Mouse (Mus musculus): Measurements from ENCODE around the gene Tbc1d9.
"Not testable (repeated sequence)": the region's sequence is repeated elsewhere in the genome, so short reads cannot be mapped to it uniquely, and the experiment has no call there.

Tbc1d9 gene

GRCm38 (mm10) chr8:83227336-83227735, 62.2 kb downstream of the Tbc1d9 start:
- DNase-seq (ENCODE audit: low spot score in 2 of 2), result no peak

DNA sequence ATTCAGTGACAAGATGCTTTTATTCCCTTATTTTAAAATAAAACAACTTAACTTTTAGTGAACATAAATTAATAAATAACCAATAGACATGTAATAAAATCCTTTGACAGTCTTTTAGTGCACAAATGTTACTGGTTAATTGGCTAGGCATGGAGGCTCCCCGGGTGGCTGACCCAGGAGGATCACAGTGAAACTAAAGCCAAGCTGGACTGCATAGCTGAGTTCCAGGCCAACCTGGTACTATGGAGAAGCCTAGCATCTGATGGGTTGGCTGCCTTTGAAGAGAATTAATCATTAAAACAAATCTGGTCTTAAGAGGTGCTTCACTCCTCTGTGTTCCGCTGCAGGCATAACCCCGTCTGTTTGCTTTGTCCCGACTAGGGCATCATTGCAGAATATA, 67.9 kb downstream of the Tbc1d9 start:
- no peak for DNase-seq (ENCODE audit: low spot score in 2 of 2)

DNA sequence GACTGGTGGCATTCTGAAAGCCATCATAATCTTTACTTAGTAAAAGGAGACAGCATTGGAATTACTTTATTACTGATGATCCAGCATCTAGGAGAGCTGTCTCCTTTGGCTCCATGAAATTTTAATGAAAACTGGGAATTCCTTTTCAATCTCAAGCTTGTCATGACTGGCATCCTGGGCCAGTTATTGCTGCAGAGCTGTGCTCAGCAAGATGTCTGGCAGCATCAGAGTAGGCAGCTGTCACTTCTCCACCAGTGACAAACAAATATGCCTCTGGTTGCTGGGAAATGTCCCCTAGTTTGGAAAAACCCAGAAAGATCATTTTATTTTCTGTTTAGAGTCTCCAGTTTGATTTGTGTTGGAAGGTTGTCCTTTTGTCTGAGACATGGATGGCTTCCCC, 74.2 kb downstream of the Tbc1d9 start:
- DNase-seq (ENCODE audit: low spot score in 2 of 2), result no peak

DNA sequence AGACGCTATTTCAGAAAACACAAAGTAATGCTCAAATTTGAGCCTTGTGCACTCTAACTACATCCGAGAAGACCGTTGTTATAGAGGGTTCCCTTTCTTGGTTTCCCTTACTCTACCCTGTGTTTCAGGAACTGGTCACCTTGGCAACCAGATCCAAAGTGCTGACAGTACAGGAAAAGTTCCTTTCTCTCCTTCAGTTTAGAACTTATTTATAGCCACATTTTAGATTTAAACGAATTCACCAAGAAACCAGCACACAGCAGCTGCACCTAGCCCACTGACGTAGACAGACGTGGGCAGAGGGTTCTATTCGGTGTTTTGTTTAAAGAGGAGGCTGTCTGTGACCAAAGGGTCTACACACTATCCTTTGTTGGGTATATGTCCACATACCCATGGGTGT, 79.0 kb downstream of the Tbc1d9 start:
- no peak for DNase-seq (ENCODE audit: low spot score in 2 of 2)

DNA sequence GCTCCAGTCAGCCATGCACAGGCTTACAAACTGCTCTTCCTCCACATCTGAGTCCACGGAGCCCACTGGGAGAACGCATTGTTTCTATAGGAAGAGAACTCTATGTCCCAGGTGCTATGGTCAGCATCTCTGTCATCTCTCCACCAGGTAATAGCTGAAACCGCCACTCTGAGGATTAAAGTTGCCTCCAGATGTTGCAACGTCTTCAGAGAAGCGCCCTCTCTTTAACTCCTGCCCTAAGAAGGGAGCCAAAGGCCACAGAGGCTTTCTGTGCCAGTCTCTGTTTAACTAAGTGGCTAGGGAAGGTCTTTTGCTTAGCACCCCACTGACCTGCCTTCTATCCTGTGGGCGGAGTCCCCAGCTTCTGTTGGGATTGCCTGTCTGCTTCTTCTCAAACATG, 85.7 kb downstream of the Tbc1d9 start:
- DNase-seq (ENCODE audit: low spot score in 2 of 2), result no peak

- no peak for DNase-seq (ENCODE audit: low spot score in 2 of 2)
Measured at GRCm38 (mm10) chr8:83251362-83252246, 86.5 kb downstream of the Tbc1d9 start.

DNA sequence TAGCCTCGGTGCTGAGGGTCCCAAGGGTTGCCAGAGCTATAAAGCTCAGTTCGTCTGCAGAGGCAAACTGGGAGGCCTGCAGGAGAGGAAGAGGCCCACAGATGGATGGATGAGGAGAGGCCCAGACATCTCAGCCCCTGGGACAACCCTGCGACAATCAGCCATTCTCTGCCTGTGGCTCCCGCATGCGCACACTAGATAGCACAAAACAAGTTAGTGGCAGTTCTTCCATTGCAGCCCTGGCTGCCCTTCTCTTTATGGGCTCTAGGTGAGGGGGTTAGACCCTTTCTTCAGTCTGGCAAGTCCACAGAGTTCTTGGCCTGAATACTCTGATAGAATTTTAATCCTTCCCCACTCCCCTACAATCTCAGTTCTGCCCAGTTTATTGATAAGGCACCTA, 87.6 kb downstream of the Tbc1d9 start:
- no peak for DNase-seq (ENCODE audit: low spot score in 2 of 2)

DNA sequence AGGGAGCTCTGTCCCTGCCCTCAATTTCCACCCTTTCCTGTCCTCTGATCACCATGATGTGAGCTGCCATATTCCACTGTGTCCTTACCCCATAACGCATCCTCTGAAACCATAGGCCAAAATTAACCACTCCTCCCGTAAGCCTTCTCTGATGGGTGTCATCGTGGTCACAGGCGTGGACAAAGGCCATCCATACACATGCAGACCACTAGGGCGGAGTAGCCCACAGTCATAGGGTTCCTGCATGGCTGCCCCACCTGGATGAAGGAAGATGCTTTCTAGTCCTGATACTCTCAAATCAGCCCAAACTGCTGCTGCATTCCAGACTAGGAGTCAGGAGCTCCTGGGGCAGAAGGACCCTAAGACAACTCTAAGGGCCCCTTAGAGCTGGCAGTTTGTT, 92.5 kb downstream of the Tbc1d9 start:
- DNase-seq (ENCODE audit: low spot score in 2 of 2), result no peak

GRCm38 (mm10) chr8:83260418-83261215, 95.5 kb downstream of the Tbc1d9 start:
- peak; percentile 16 to 45 for DNase-seq (ENCODE audit: low spot score in 2 of 2)

- DNase-seq (ENCODE audit: low spot score in 2 of 2), result no peak
Measured at GRCm38 (mm10) chr8:83271172-83271571, 106.0 kb downstream of the Tbc1d9 start.

DNA sequence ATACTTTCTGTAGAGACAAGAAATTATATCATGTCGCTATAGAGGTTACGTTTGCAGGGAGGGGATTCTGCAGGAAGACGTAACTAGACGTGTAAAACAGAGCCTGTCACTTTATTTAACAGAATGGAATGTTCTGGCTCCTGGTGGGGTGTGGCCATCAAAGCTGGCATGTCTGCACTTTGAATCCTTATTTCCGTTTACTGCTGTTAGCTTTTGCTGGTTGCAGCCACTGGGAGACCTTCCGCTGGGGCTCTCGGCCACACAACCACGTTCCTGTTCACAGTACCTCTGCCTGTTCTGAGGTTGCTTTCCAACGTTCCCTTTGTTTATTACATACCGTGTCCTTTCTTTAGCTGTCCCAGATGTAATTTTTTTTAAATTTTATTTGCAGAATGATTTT, 107.3 kb downstream of the Tbc1d9 start:
- no peak for DNase-seq (ENCODE audit: low spot score in 2 of 2)

GRCm38 (mm10) chr8:83274470-83274869, 109.3 kb downstream of the Tbc1d9 start:
- no peak for DNase-seq (ENCODE audit: low spot score in 2 of 2)

DNA sequence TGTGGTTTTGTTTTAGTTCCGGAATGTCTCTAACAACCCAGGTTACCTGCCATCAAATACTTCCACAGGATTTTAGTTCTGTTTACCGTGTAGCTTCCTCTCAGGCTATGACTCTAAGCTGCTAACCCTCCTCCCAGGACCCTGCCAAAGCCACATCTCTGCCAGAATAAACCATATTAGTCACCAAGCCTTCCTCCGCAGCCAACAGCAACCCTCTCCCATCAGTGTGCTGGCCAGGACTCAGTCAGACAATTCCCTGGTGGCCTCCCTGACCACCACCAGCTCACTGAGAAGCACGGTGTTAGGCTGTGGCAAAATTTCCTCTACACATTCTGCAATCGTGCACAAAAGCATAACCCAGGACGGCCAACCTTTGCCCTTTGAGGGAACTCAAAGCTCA, 113.3 kb downstream of the Tbc1d9 start:
- peak in 1 of 2 experiments; percentile 37 for DNase-seq (ENCODE audit: low spot score in 2 of 2)

GRCm38 (mm10) chr8:83285391-83285790, 120.2 kb downstream of the Tbc1d9 start:
- no peak for DNase-seq (ENCODE audit: low spot score in 2 of 2)

- DNase-seq (ENCODE audit: low spot score in 2 of 2), result no peak
Measured at GRCm38 (mm10) chr8:83290176-83290575, 125.0 kb downstream of the Tbc1d9 start, which contains the start of gene Ucp1. Gene Ucp1 (plus strand): TSS chr8:83290352.

DNA sequence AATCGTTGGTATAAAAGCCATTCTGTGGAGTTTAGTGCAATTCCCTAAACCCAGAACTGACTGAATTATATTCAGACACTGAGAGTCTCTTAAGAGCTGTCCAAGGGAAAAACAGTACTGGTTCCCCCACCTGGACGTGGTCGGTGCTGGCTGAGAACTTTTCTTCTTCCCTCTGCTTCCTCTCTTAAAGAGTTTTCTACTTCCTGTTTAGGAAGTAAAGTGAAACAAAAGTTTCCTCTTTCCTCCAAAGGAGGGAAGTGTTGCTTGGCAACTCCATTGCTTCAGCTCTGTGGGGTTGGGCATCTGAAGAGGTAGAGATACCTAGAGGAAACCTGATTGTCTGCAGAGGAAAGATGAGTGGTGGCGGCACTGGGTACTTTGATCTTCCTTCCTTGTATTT, 132.2 kb downstream of the Tbc1d9 start:
- DNase-seq (ENCODE audit: low spot score in 2 of 2), result no peak

- DNase-seq (ENCODE audit: low spot score in 2 of 2), result no peak
Measured at GRCm38 (mm10) chr8:83300135-83300534, 135.0 kb downstream of the Tbc1d9 start.

GRCm38 (mm10) chr8:83304946-83305345, 139.8 kb downstream of the Tbc1d9 start:
- no peak for DNase-seq (ENCODE audit: low spot score in 2 of 2)

DNA sequence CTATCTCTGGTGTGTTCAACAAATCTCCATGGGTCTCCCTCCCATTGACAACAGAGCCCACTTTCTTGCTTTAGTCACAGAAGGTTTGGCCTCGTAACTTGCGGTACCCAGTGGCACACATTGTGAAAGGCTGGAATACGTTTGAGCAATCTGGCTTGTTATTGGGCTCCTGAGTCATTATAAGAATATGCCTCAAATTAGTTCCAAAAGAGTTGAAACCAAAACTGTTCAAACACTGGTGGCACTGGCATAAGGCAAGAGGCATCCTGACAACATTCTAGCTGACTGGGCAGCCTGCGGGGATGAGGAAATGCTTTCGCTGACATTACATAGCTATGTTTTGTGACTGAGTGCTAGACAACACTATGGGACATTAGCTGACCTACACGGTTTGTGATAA, 144.7 kb downstream of the Tbc1d9 start:
- no peak for DNase-seq (ENCODE audit: low spot score in 2 of 2)

GRCm38 (mm10) chr8:83315084-83315483, 149.9 kb downstream of the Tbc1d9 start:
- DNase-seq (ENCODE audit: low spot score in 2 of 2), result not testable (repeated sequence)

DNA sequence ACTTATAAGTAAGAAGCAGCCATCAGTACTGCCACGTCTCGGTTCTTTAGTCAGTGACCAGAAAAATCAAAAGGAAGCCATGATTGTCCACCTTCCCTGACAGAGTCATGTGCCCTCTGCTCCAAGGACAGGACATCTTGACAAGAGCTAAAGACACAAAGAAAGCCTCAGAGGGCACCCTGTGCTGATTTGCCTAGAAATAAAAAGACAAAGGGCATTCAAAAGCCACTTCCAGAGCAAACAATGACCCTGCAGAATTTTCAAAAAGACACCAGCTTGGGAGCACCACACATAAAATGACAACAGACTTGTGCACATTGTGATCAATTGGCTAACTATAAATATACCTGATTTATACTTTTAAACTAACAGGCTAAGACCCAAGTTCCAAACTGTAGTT, 150.5 kb downstream of the Tbc1d9 start:
- DNase-seq (ENCODE audit: low spot score in 2 of 2), result no peak

- DNase-seq (ENCODE audit: low spot score in 2 of 2), result no peak
Measured at GRCm38 (mm10) chr8:83320543-83320942, 155.4 kb downstream of the Tbc1d9 start.

- no peak for DNase-seq (ENCODE audit: low spot score in 2 of 2)
Measured at GRCm38 (mm10) chr8:83322374-83322773, 157.2 kb downstream of the Tbc1d9 start.

All from urinary bladder, postnatal 36 days (tissue).